Mouse (Mus musculus): ENCODE results near the gene Gabbr2. TPM values are rescaled to one million over a fixed set of nuclear protein-coding genes. Genes with fewer than 3 reads are reported as not detected.
A peak's percentile ranks its signal among the peaks of the same experiment; 100 is the strongest.

The Gabbr2 gene
- polyA plus RNA-seq, 1 experiment: 25.0 TPM

GRCm38 (mm10) chr4:46806876-46807275, 184.8 kb downstream of the Gabbr2 start:
- DNase-seq (ENCODE audit: low read depth): no peak
- no peak for TF ChIP-seq POLR2A (IDR thresholded peaks at IDR 0.05; ENCODE audit: borderline replicate concordance, extremely low read depth, insufficient read depth, insufficient read length, poor library complexity, severe bottlenecking)
- no peak for TF ChIP-seq CTCF (IDR thresholded peaks at IDR 0.05; ENCODE audit: borderline replicate concordance, extremely low read depth, insufficient read depth, insufficient read length)

GRCm38 (mm10) chr4:46805910-46806309, 185.8 kb downstream of the Gabbr2 start:
- DNase-seq (ENCODE audit: low read depth): no peak
- no peak for TF ChIP-seq CTCF (IDR thresholded peaks at IDR 0.05; ENCODE audit: borderline replicate concordance, extremely low read depth, insufficient read depth, insufficient read length)
- TF ChIP-seq POLR2A (IDR thresholded peaks at IDR 0.05; ENCODE audit: borderline replicate concordance, extremely low read depth, insufficient read depth, insufficient read length, poor library complexity, severe bottlenecking): no peak

- no peak for TF ChIP-seq CTCF (IDR thresholded peaks at IDR 0.05; ENCODE audit: borderline replicate concordance, extremely low read depth, insufficient read depth, insufficient read length)
- no peak for TF ChIP-seq POLR2A (IDR thresholded peaks at IDR 0.05; ENCODE audit: borderline replicate concordance, extremely low read depth, insufficient read depth, insufficient read length, poor library complexity, severe bottlenecking)
- peak; percentile 52 for DNase-seq (ENCODE audit: low read depth)
These were observed 189.3 kb downstream of the Gabbr2 start for GRCm38 (mm10) chr4:46802386-46802785.

GRCm38 (mm10) chr4:46799904-46800303, 191.8 kb downstream of the Gabbr2 start:
- DNase-seq (ENCODE audit: low read depth): no peak

GRCm38 (mm10) chr4:46795707-46796106, 196.0 kb downstream of the Gabbr2 start:
- peak; percentile 49; the same call in 1 of the 2 replicates for TF ChIP-seq CTCF (IDR thresholded peaks at IDR 0.05; ENCODE audit: borderline replicate concordance, extremely low read depth, insufficient read depth, insufficient read length)
- no peak for TF ChIP-seq POLR2A (IDR thresholded peaks at IDR 0.05; ENCODE audit: borderline replicate concordance, extremely low read depth, insufficient read depth, insufficient read length, poor library complexity, severe bottlenecking)
- no peak for DNase-seq (ENCODE audit: low read depth)

More at GRCm38 (mm10) chr4:46799904-46800303, 191.8 kb downstream of the Gabbr2 start:
- TF ChIP-seq POLR2A (IDR thresholded peaks at IDR 0.05; ENCODE audit: borderline replicate concordance, extremely low read depth, insufficient read depth, insufficient read length, poor library complexity, severe bottlenecking): no peak
- TF ChIP-seq CTCF (IDR thresholded peaks at IDR 0.05; ENCODE audit: borderline replicate concordance, extremely low read depth, insufficient read depth, insufficient read length): no peak

GRCm38 (mm10) chr4:46794583-46794982, 197.1 kb downstream of the Gabbr2 start:
- TF ChIP-seq CTCF (IDR thresholded peaks at IDR 0.05; ENCODE audit: borderline replicate concordance, extremely low read depth, insufficient read depth, insufficient read length) (no peak), POLR2A (IDR thresholded peaks at IDR 0.05; ENCODE audit: borderline replicate concordance, extremely low read depth, insufficient read depth, insufficient read length, poor library complexity, severe bottlenecking) (no peak)
- no peak for DNase-seq (ENCODE audit: low read depth)

- peak; percentile 50 for DNase-seq (ENCODE audit: low read depth)
- TF ChIP-seq CTCF (IDR thresholded peaks at IDR 0.05; ENCODE audit: borderline replicate concordance, extremely low read depth, insufficient read depth, insufficient read length): no peak
These were observed 199.2 kb downstream of the Gabbr2 start for GRCm38 (mm10) chr4:46792280-46793026.

GRCm38 (mm10) chr4:46791268-46791951, 200.3 kb downstream of the Gabbr2 start:
- DNase-seq (ENCODE audit: low read depth): no peak
- TF ChIP-seq CTCF (IDR thresholded peaks at IDR 0.05; ENCODE audit: borderline replicate concordance, extremely low read depth, insufficient read depth, insufficient read length) (no peak), POLR2A (IDR thresholded peaks at IDR 0.05; ENCODE audit: borderline replicate concordance, extremely low read depth, insufficient read depth, insufficient read length, poor library complexity, severe bottlenecking) (no peak)

GRCm38 (mm10) chr4:46790609-46791267, 200.9 kb downstream of the Gabbr2 start:
- no peak for TF ChIP-seq POLR2A (IDR thresholded peaks at IDR 0.05; ENCODE audit: borderline replicate concordance, extremely low read depth, insufficient read depth, insufficient read length, poor library complexity, severe bottlenecking)
- TF ChIP-seq CTCF (IDR thresholded peaks at IDR 0.05; ENCODE audit: borderline replicate concordance, extremely low read depth, insufficient read depth, insufficient read length): no peak
- DNase-seq (ENCODE audit: low read depth): no peak

GRCm38 (mm10) chr4:46784430-46785049, 207.1 kb downstream of the Gabbr2 start:
- DNase-seq (ENCODE audit: low read depth): peak; percentile 61
- TF ChIP-seq CTCF (IDR thresholded peaks at IDR 0.05; ENCODE audit: borderline replicate concordance, extremely low read depth, insufficient read depth, insufficient read length): no peak
- TF ChIP-seq POLR2A (IDR thresholded peaks at IDR 0.05; ENCODE audit: borderline replicate concordance, extremely low read depth, insufficient read depth, insufficient read length, poor library complexity, severe bottlenecking): no peak

GRCm38 (mm10) chr4:46781109-46781508, 210.6 kb downstream of the Gabbr2 start:
- TF ChIP-seq POLR2A (IDR thresholded peaks at IDR 0.05; ENCODE audit: borderline replicate concordance, extremely low read depth, insufficient read depth, insufficient read length, poor library complexity, severe bottlenecking): no peak
- TF ChIP-seq CTCF (IDR thresholded peaks at IDR 0.05; ENCODE audit: borderline replicate concordance, extremely low read depth, insufficient read depth, insufficient read length): peak; percentile 46; the same call in 1 of the 2 replicates
- DNase-seq (ENCODE audit: low read depth): no peak
